Mouse (Mus musculus): ENCODE data around the gene D10Jhu81e.
"Not testable (repeated sequence)": the region's sequence is repeated elsewhere in the genome, so short reads cannot be mapped to it uniquely, and the experiment has no call there.

Gene D10Jhu81e

DNA sequence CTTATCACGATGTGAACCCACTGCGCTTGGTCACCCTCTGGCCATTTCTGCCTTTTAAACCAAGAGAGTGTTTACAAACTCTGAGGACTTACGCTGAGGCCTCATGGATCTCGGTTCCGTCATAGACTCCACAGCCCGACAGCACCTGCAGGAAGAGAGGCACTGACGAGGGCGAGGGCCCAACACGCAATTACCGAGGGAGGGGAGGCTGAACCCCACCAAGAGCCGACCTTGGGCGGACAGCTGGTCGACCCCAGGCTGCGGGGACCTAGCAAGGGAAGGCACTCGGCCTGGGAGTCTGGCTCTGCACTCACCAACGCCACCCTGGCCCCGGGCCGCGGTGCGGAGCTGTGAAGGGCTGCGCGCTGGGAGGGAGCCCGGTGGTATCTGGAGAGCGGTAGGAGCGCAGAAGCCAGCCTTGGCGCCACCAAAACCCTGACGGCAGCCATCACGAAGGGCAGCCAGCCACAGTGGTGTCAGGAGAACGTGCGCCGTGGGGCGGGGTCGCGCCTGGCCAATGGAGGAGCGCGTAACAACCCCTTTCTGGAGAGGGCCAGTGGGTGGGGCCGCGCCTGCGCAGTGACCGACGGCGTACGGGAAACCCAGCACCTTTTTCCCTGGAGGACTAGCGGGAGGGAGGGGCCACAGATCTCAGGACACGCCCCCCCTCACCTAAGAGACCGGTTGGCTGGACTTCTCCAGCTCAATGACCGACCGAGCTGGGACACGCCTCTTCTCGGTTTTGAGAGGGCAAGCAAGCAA is at the start of gene D10Jhu81e:
Gene D10Jhu81e, minus strand, starts transcription at position 502 of the 762 bp plus-strand sequence.
- DNase-seq (ENCODE audit: low spot score): peak; percentile 98

DNA sequence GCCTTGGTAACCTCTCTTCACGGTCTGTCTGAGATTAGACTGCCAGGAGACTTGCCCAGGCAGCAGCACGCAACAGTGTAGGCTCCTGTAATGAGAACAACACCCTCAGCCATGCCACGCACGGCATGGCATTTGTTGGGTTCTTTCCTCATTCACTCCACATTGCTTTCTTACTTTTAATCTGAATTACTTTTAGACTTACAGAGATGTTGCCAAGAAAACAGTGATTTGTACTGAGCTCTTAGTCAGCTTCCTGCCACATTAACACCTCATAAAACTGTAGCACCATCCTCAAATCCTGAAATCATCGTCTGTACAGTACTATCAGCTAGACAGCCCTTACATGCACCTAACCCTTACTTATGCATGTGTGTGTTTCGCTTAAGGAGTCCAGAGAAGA is 49.0 kb upstream of the D10Jhu81e start:
- DNase-seq (ENCODE audit: low spot score): no peak

GRCm38 (mm10) chr10:78216376-78217083 is 46.9 kb upstream of the D10Jhu81e start:
- DNase-seq (ENCODE audit: low spot score): no peak

GRCm38 (mm10) chr10:78214371-78214770 is 44.8 kb upstream of the D10Jhu81e start:
- no peak for DNase-seq (ENCODE audit: low spot score)

- DNase-seq (ENCODE audit: low spot score): no peak
Measured at GRCm38 (mm10) chr10:78211311-78211710, 41.7 kb upstream of the D10Jhu81e start.

DNA sequence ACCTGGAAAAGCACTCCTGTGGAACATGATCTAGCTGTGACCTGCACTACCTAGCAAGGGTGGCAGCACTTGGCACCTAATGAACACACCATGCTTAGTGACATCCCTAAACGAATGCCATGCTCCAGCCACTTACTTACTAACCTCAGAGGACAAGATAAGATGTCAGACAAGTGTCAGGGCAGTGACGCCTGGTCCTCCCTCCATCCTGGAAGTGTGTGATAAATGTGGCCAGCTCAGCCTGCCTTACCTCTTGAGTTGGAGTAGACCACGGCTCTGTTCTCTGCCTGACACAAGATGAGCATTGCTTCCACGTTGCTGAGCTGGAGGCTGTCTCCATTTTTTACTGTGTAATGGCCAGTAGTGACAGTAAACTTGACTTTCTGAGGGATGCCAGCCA is 31.6 kb upstream of the D10Jhu81e start:
- DNase-seq (ENCODE audit: low spot score): no peak

DNA sequence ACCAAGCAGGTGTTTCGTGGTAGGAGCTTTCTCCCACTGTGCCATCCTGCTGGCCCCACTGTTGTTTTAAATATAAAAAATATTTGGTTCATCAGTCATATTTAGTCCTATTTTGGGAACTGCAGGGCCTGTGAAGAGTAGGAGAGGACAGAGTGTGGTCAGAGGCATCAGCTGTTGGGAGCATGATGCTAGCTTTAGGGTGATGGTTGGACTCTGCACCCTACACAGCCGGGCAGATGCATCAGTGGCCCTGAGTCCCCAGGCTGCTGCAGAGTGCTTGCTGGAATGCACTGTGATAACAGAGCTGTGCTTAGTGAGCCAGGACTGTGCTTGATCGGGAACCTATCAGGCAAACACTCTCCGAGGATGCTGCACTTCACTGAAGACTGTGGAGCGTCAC is 23.4 kb upstream of the D10Jhu81e start:
- DNase-seq (ENCODE audit: low spot score): no peak

DNA sequence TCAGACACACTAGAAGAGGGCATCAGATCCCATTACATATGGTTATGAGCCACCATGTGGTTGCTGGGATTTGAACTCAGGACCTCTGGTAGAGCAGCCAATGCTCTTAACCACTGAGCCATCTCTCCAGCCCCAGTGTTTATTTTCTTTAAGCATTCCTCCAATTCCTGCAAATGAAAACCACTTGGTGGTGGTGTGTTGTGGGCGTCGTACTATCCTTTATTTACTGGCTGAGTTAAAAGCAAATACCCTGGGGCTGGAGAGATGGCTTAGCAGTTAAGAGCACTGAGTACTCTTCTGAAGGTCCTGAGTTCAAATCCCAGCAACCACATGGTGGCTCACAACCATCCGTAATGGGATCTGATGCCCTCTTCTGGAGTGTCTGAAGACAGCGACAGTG is 16.5 kb upstream of the D10Jhu81e start:
- DNase-seq (ENCODE audit: low spot score): not testable (repeated sequence)

- no peak for DNase-seq (ENCODE audit: low spot score)
Measured at GRCm38 (mm10) chr10:78185381-78185725, 15.8 kb upstream of the D10Jhu81e start.

- peak; percentile 62 for DNase-seq (ENCODE audit: low spot score)
Measured at GRCm38 (mm10) chr10:78184531-78185380, 15.2 kb upstream of the D10Jhu81e start, which contains the start of gene Pwp2. Gene Pwp2 (minus strand): TSS chr10:78185149.

GRCm38 (mm10) chr10:78183577-78183976 is 14.0 kb upstream of the D10Jhu81e start:
- DNase-seq (ENCODE audit: low spot score): no peak

DNA sequence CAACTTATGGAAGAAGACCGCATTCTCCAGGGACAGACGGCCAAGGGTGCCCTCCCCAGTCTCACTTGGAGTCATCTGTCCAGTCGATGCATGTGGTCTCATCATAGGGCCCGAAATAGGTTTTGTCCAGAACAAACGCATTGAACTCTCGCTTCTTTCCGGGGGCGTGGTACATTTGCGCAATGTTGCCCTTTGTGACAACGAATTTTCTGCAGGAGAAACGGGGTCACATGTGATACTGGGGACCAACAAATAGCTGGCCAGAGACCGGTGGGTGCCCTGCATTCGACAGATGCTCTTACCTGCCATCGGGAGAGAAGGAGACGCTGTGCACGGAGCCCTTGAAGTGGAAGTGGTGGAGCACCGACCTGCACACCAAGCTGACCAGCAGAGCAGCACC is 12.7 kb upstream of the D10Jhu81e start:
- no peak for DNase-seq (ENCODE audit: low spot score)

DNA sequence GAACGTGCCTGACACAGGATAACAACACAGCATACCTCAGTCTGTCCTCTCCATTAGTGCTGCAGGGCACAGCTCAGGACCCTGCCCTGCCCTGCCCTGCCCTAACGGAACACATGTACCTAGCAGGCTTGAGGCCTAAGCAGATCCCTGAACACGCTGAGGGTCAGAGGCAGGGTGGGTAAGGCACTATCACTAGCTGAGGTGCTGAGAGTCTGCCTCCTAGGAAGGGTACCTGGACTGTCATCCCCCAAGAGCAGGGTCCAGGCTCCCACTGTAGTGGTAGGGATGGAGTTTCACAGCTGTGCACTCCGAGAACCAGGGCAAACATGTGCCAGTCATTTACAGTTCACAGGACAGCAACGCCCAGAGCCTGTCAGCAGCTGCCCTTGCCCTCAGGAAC is 4.9 kb upstream of the D10Jhu81e start:
- DNase-seq (ENCODE audit: low spot score): no peak

- no peak for DNase-seq (ENCODE audit: low spot score)
Measured at GRCm38 (mm10) chr10:78171581-78171980, 2.0 kb upstream of the D10Jhu81e start.

DNA sequence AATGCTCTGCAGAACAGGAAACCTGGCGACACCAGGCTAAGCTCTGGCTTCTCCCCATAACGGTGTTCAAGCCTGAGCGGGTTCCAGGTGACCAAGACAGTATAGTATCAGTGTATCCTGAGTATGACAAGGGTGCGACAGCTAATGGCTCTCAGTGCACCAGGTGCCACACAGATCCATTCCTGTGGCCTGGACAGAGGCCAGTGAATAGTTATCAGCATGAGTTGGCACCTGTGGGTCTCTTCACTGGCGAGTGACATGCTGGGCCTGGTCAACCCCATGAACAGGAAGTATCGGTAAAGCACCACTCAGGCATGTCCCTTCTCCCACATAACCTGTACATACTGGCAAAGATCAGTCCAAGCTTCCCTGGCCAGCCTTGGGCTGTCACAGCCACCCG is 1.5 kb upstream of the D10Jhu81e start:
- DNase-seq (ENCODE audit: low spot score): no peak

DNA sequence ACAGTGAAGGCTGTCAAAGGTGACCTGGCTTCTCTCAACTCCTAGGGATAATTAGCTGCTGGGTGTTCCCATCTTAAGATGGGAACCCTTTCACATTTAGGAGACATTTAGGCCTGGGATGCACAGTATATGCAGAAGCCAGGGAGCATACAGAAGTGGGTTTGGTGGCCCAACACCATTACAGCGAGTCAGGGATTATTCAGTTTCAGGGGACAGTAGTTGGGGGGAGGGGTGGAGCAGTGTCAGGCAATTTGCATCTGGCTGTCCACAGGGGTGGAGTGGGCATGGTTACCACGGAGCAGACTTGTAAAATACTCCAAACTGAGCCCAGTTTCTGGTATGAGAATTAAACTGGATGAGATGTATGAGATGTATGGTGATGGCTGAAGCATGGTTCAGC is 863 bp upstream of the D10Jhu81e start:
- DNase-seq (ENCODE audit: low spot score): no peak

DNA sequence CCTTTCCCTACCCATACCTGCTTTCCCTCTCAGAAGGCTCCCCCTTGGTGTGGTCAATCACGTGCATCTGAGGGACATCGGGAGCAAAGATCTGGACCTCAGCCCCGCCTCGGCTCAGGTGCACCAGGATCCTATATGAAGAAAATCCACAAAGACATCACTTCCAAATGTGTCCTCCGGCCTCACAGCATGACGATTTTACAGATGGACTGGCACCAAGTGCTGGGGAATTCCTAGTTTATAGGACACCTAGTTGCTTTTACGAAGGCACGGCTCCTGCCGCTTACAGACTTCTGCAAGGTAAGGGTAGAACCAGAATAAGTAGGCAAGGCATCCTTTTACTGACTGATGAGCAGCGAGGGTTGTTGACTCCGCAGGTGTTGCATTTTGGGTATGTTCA is 790 bp downstream of the D10Jhu81e start:
- no peak for DNase-seq (ENCODE audit: low spot score)

DNA sequence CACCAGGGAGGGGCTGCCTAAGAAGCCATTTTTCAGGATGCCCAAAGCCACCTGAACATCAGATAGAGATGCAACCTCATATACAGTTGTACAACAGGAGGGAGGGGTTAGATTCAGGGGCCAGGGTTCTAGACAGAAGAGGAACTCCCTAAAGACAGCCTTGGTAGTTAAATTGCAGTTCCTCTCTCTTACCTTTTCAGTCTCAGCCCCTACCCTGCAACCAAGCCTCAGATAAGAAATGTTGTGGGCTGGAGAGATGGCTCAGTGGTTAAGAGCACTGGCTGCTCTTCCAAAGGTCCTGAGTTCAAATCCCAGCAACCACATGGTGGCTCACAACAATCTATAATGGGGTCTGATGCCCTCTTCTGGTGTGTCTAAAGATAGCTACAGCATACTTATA is 1.8 kb downstream of the D10Jhu81e start:
- no peak for DNase-seq (ENCODE audit: low spot score)

- no peak for DNase-seq (ENCODE audit: low spot score)
Measured at GRCm38 (mm10) chr10:78167333-78167732, 2.2 kb downstream of the D10Jhu81e start.

GRCm38 (mm10) chr10:78165256-78166005 is 4.2 kb downstream of the D10Jhu81e start:
- DNase-seq (ENCODE audit: low spot score): no peak

DNA sequence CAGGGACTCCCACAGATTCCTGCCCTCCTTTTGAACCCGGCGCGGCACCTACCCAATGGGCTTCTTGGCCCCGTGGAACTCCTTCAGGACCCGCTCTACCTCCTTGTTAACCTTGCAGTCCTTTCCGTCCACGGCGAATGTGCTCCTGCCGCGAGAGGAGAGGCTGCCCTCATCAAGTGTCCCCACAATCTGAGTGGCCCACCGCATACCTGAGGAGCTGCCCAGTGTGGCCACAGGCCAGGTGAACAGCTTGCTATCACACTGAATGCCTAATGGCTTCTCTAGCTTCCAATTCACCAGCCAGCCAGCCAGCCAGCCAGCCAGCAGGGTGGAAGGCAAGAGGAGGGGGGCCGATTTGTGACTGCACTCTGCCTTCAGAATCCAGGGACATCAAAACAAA is 4.8 kb downstream of the D10Jhu81e start:
- DNase-seq (ENCODE audit: low spot score): no peak

DNA sequence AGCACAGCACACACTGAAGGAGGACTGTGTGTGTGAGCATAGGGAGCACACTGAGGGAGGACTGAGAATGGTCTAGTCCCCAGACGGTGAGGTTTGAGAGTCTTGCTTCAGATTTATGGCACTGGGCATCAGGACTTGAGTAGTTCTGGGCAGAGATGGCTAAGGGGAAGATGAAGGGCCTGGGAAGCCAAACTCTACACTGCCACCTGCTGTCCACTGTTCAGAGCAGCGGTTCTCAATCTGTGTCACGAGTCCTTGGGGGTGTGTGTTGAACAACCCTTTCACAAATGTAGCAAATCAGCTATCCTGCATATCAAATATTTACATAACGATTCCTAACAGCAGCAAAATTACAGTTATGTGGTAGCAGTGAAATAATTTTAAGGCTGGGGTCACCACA is 5.7 kb downstream of the D10Jhu81e start:
- no peak for DNase-seq (ENCODE audit: low spot score)

Data from ovary, postnatal 10 days (tissue).